Mouse (Mus musculus): ENCODE data around the gene Mtmr11. TPM values are rescaled to one million over a fixed set of nuclear protein-coding genes. Genes with fewer than 3 reads are reported as not detected.

Gene Mtmr11
- total and polyA plus RNA-seq, 3 experiments, result 0.81 to 2.5 (median 0.83) TPM

- Histone ChIP-seq H3K27ac (ENCODE audit: insufficient read depth, low read depth) (no peak overlapping the region), H3K79me2 (replicated peaks; ENCODE audit: control insufficient read depth, extremely low read depth, insufficient read depth, poor library complexity, severe bottlenecking) (no peaks in the 10 kb centered on the region), H3K9ac (ENCODE audit: insufficient read depth, low read depth) (no peak overlapping the region), H3K4me1 (ENCODE audit: control insufficient read depth in 1 of 2, insufficient read depth in 2 of 2) (peaks cover 9 to 27% of the 10 kb centered on the region in 2 experiments), H3K27me3 (replicated peaks) (no peaks in the 10 kb centered on the region), H3K4me3 (replicated peaks in 1 of 3; ENCODE audit: low read depth in 2 of 3, low read length in 2 of 3, poor library complexity in 1 of 3) (no peak overlapping the region), H3K9me3 (replicated peaks; ENCODE audit: low read length) (no peaks in the 10 kb centered on the region), H3K36me3 (replicated peaks in 1 of 2; ENCODE audit: control insufficient read depth in 1 of 2, insufficient read depth in 1 of 2, low read length in 1 of 2) (peaks cover 46 to 65% of the 10 kb centered on the region in 2 experiments), H3K4me2 (ENCODE audit: insufficient read depth, low read depth, poor library complexity, severe bottlenecking) (no peak overlapping the region)
- in situ Hi-C loops (cut with MboI; ENCODE audit: low pct_ligation_motif_present, low pct_unique_long_range_greater_than_20kb, low sequenced_read_pairs), result no loop called here
- dilution Hi-C loops (cut with MboI; ENCODE audit: extremely low pct_ligation_motif_present, extremely low pct_unique_long_range_greater_than_20kb, low sequenced_read_pairs), result no loop called here
- TF ChIP-seq HCFC1 (IDR thresholded peaks at IDR 0.05; ENCODE audit: low read depth, low read length) (no peak), ZNF384 (IDR thresholded peaks at IDR 0.05; ENCODE audit: low read depth, low read length) (no peak), IRF4 (IDR thresholded peaks at IDR 0.05; ENCODE audit: low read depth, low read length) (no peak), ZMIZ1 (IDR thresholded peaks at IDR 0.05; ENCODE audit: low read depth, low read length) (no peak), ZKSCAN1 (IDR thresholded peaks at IDR 0.05; ENCODE audit: borderline replicate concordance, low read depth, low read length) (no peak), GABPA (IDR thresholded peaks at IDR 0.05; ENCODE audit: insufficient replicate concordance, low read depth, low read length) (no peak), ELF1 (IDR thresholded peaks at IDR 0.05; ENCODE audit: low read depth, low read length) (no peak), BHLHE40 (IDR thresholded peaks at IDR 0.05; ENCODE audit: low read depth, low read length) (no peak), TCF12 (IDR thresholded peaks at IDR 0.05; ENCODE audit: low read depth, low read length) (no peak), MAZ (IDR thresholded peaks at IDR 0.05; ENCODE audit: low read depth, low read length) (no peak), UBTF (IDR thresholded peaks at IDR 0.05; ENCODE audit: low read depth, low read length) (no peak), KAT2A (IDR thresholded peaks at IDR 0.05; ENCODE audit: insufficient replicate concordance, low read length) (no peak), POLR2AphosphoS2 (IDR thresholded peaks at IDR 0.05; ENCODE audit: low read depth, low read length) (no peak)
- DNase-seq (ENCODE audit: extremely low read depth), result no peak
Observed at GRCm38 (mm10) chr3:96155501-96155900, 6.3 kb upstream of the Mtmr11 start.

DNA sequence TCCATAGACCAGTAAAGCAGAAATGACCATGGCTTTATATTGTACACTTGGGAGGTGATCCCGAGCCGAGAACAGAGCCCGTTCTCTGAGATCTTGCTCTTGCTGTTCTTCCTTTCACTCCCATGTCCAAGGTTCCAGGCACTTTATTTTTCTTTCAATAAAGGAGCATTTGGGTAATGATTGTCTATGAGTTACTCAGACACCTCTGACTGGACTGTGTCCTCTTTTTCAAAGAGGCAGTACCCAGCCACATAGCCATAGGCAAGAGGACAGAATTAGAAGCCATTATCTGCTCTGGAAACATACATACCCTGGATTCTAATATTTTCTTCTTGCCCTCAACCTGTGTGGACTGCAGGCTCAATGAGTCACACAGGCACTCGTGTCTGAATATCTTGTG is 2.0 kb upstream of the Mtmr11 start:
- Histone ChIP-seq H3K9ac (ENCODE audit: insufficient read depth, low read depth) (no peak overlapping the region), H3K79me2 (replicated peaks; ENCODE audit: control insufficient read depth, extremely low read depth, insufficient read depth, poor library complexity, severe bottlenecking) (no peaks in the 10 kb centered on the region), H3K27me3 (replicated peaks) (no peaks in the 10 kb centered on the region), H3K9me3 (replicated peaks; ENCODE audit: low read length) (no peaks in the 10 kb centered on the region), H3K27ac (ENCODE audit: insufficient read depth, low read depth) (no peak overlapping the region), H3K4me2 (ENCODE audit: insufficient read depth, low read depth, poor library complexity, severe bottlenecking) (no peak overlapping the region), H3K36me3 (replicated peaks in 1 of 2; ENCODE audit: control insufficient read depth in 1 of 2, insufficient read depth in 1 of 2, low read length in 1 of 2) (peaks cover 11 to 22% of the 10 kb centered on the region in 2 experiments), H3K4me1 (ENCODE audit: control insufficient read depth in 1 of 2, insufficient read depth in 2 of 2) (peaks cover 13 to 39% of the 10 kb centered on the region in 2 experiments), H3K4me3 (replicated peaks in 1 of 3; ENCODE audit: low read depth in 2 of 3, low read length in 2 of 3, poor library complexity in 1 of 3) (no peak overlapping the region)
- no peak for DNase-seq (ENCODE audit: extremely low read depth)
- dilution Hi-C loops (cut with MboI; ENCODE audit: extremely low pct_ligation_motif_present, extremely low pct_unique_long_range_greater_than_20kb, low sequenced_read_pairs), result no loop called here
- TF ChIP-seq TBP (conservative IDR thresholded peaks at IDR 0.05; ENCODE audit: low read depth, low read length) (no peak), MAZ (IDR thresholded peaks at IDR 0.05; ENCODE audit: low read depth, low read length) (no peak), PAX5 (IDR thresholded peaks at IDR 0.05; ENCODE audit: low read length) (no peak), RCOR1 (conservative IDR thresholded peaks at IDR 0.05; ENCODE audit: low read depth, low read length) (no peak), MYC (IDR thresholded peaks at IDR 0.05; ENCODE audit: low read depth, low read length) (no peak), JUND (conservative IDR thresholded peaks at IDR 0.05; ENCODE audit: low read depth, low read length) (no peak), KAT2A (IDR thresholded peaks at IDR 0.05; ENCODE audit: insufficient replicate concordance, low read length) (no peak), MEF2A (IDR thresholded peaks at IDR 0.05; ENCODE audit: borderline replicate concordance, low read depth, low read length) (no peak), POLR2A (IDR thresholded peaks at IDR 0.05; ENCODE audit: low read depth, low read length) (no peak), RAD21 (IDR thresholded peaks at IDR 0.05; ENCODE audit: low read depth, low read length) (no peak), CTCF (conservative IDR thresholded peaks at IDR 0.05 in 1 of 2, IDR thresholded peaks at IDR 0.05 in 1 of 2; ENCODE audit: low read depth in 2 of 2, low read length in 2 of 2) (no peak), SIN3A (IDR thresholded peaks at IDR 0.05; ENCODE audit: low read length) (no peak), ZKSCAN1 (IDR thresholded peaks at IDR 0.05; ENCODE audit: borderline replicate concordance, low read depth, low read length) (no peak), IRF4 (IDR thresholded peaks at IDR 0.05; ENCODE audit: low read depth, low read length) (no peak), POLR2AphosphoS2 (IDR thresholded peaks at IDR 0.05; ENCODE audit: low read depth, low read length) (no peak), E2F4 (IDR thresholded peaks at IDR 0.05; ENCODE audit: insufficient replicate concordance, low read depth, low read length) (no peak), SMC3 (IDR thresholded peaks at IDR 0.05; ENCODE audit: low read depth, low read length) (no peak), NELFE (IDR thresholded peaks at IDR 0.05; ENCODE audit: low read depth, low read length) (no peak), ZMIZ1 (IDR thresholded peaks at IDR 0.05; ENCODE audit: low read depth, low read length) (no peak)
- in situ Hi-C loops (cut with MboI; ENCODE audit: low pct_ligation_motif_present, low pct_unique_long_range_greater_than_20kb, low sequenced_read_pairs), result no loop called here

Measured in CH12.LX (cell line).